Mouse (Mus musculus) ovary, adult 18-20 months (tissue): ENCODE measurements around the gene Fam178b.
"Not testable (repeated sequence)": the region's sequence is repeated elsewhere in the genome, so short reads cannot be mapped to it uniquely, and the experiment has no call there.

Experiments
- DNase-seq: peaks from one replicate; pipeline ENCODE4 v3.0.0; 2022; ENCODE audit warnings: low spot score, mixed read lengths

The Fam178b gene

DNA sequence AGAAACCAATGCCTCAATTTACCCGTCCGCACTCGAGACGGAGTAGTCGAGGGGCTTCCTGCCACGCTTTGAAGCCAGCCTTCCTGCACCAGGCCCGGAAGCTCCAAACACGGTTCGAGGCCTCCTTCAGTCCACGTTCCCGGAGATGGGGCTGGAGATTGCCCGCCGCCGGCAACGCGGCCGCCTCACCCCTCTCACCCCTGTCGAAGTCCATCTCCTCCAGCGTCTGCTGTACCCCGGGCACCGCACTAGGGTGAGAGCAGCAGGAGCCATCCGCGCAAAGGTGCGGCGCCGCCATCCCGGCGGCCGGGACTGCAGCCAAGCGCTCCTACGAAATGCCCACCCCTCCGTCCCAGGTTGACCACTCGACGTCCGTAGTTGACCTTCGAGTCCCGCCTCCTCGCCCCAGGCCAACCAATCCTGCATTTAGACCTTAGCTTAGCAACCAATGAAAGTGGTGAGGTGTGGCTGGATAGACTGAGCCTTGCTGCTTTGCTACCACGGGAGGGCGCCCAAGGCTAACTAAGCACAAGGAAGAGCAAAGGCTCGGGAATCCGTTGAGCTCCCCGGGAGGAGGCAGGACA is 136.0 kb downstream of the Fam178b start, which contains the start of gene Ankrd39:
Gene Ankrd39 (minus strand): TSS at position 558 of the 584 bp plus-strand sequence.
- peak; percentile 97 for DNase-seq

DNA sequence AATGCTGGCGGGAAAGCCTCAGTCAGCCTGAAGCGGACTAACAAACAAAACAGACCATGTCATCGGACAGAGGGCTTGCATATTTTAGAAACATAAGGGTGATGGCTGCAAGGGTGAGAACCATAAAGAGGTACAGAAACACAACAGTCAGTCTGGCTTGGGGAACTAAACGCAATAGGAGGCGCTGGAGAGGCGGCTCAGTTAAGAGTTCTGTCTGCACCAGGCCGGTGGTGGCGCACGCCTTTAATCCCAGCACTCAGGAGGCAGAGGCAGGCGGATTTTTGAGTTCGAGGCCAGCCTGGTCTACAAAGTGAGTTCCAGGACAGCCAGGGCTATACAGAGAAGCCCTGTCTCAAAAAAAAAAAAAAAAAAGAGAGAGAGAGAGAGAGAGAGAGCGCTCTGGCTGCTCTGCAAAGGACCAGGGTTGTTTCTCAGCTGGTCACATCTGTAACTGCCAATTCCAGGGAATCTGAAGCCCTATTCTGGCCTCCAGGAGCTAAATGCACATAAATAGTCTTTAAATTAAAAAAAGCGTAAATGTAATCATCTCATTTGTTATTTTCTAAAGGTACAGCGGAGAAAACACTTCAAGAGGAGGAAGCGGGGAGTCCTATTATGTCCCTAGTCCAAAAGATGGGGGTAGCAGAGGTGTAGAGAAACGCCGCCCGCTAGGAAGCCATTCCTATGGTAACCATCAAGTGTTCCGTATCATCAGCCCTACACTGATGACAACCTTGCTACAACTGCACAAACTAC is 137.0 kb downstream of the Fam178b start:
- DNase-seq = no peak

DNA sequence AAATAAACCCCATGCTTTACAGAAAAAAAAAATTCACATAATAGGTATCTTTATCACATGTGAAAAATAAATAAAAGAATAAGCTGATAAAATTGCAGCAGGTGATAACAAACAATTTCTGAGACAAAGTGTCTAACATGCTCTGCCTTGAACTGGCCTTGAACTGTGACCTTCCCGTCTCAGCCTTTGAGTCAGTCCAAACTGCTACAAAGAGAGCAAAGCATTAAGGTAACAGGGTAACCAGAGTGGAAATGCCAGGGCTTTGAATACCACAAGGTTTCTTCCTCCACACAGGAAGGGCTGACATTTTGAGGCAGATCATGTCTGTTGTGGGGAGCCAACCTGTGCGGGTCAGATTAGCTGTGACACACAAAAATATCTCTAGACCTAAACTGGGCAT is 137.6 kb downstream of the Fam178b start:
- no peak for DNase-seq

DNA sequence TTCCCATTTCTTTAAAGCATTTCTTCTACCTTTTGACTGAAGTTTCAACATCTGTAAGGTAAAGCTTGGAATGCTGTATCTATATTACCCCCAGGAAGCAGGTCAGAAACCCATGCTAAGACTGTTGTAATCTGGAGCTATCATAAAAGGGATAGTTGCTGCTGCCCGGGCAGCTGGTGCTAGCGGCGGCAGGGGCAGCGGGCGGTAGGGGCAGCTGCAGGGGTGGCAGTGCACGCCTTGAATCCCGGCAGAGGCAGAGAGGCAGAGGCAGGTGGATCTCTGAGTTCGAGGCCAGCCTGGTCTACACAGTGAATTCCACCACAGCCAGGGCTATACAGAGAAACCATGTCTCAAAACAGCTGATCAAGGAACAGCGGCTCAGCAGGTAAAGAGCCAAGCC is 140.1 kb downstream of the Fam178b start:
- DNase-seq = no peak

DNA sequence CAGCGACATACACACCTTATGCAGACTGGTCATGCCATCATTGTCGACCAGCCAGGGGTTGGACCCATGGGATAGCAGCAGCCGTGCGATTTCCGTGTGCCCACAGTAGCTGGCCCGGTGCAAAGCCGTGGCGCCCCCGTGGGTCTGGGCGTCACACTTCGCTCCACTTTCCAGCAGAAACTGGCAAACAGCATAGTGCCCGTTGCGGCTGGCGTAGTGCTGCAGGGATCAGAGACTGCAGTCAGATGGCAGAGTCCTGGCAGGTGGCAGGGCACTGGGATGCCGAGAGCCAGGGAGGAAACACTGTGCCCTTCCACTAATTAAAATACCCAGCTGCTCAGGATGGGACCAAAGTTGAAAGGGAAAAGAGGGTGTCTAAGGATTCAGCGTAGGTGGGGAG is 141.1 kb downstream of the Fam178b start:
- DNase-seq = no peak

DNA sequence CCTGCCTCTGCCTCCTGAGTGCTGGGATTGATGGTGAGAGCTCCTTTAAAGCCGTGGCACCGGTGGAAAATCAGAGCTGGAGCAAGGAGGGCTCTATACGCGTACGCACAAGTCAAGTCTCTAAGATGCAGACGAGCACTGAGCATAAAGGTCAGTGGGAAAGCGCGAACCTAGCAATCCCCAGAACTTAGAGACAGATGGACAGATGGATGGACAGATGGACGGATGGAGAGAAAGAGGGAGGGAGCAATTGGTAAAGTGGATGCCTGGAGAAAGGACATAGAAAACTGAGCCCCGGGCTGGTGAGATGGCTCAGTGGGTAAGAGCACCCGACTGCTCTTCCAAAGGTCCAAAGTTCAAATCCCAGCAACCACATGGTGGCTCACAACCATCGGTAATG is 142.2 kb downstream of the Fam178b start:
- DNase-seq = no peak

DNA sequence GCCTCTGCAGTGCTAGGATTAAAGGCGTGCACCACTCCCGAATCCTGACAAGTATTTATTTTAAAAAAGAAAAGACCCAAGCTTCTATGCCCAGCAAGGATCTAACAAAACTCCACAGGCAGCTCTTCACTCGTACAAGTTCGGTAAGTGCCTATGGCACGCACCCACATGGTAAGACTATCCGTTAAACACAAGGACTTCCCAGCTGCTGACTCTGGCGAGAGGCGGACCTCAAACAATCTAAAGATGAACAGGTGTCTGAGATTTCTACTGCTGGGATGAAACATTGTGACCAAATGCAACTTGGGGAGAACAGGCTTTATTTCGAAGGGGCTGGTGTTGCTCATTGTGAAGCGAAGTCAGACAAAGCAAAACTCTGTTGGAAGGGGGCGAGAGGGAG is 142.9 kb downstream of the Fam178b start:
- no peak for DNase-seq

DNA sequence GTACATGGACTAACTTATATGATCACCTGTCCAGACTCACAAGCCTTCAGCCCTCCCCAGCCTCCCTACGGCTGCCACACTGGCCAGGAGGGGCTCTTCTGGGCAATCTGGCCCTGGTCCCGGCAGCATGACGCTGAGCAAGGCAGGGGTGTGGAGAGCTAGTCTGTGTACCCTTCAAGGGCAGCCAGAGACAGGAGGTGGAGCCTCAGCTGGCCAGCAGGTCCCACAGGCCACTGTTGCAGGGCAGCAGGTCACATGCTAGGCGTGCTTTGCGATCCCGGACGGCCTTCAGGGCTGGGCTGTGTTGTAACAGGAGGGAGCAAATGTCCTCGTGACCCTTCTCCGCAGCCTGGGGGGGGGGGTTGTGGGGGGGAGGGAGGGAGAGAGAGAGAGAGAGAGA is 143.8 kb downstream of the Fam178b start, which contains the start of gene Gm42417:
Gene Gm42417 (minus strand): TSS at position 244 of the 400 bp plus-strand sequence.
- DNase-seq = peak; percentile 92

DNA sequence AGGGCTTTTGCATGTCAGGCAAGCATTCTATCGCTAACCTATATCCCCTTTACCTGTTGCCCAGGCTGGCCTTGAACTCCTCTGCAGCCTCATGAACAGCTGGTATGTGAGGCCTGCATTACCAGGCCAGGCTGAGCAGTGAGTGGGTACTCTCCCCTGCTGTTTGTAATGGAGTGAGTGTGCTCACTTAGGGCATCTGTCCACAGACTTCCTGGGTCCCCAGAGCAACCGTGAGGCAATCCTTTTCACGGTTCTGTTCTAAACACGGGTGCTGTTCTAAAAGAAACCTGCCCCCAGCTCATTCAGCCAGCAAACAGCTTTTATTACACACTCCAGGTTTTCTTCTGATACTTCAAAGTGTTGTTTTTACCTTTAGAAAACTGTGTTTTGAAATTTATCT is 144.3 kb downstream of the Fam178b start:
- no peak for DNase-seq

DNA sequence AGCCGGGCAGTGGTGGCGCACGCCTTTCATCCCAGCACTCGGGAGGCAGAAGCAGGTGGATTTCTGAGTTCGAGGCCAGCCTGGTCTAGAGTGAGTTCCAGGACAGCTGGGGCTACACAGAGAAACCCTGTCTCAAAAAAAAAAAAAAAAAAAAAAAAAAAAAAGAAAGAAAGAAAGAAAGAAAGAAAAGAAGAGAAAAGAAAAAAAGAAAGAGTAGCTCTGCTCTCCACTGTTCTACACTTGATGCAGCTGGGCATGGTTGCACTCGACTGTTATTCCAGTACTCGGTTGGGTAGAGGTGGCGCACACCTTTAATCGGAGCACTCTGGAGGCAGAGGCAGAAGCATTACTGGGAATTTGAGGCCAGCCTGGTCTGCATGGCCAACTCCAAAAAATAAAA is 146.2 kb downstream of the Fam178b start, which contains the start of gene Ankrd23:
Gene Ankrd23 (minus strand): TSS at position 101 of the 400 bp plus-strand sequence.
- not testable (repeated sequence) for DNase-seq

DNA sequence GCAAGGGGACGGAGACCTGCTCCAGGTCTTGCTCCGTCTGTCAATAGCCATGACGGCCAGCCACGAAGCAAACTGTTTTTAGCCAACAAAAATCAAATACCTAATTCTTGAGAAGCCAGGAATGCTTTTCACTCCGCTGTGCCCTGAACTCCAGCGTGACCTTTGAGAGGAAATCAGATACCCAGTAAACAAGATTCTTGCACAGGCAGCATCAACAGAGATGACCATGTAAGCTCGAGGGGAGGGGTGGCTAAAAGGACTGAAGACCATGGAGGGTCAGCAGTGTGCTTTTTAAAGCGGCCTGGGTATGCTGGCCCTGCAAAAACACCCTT is 146.6 kb downstream of the Fam178b start:
- no peak for DNase-seq

DNA sequence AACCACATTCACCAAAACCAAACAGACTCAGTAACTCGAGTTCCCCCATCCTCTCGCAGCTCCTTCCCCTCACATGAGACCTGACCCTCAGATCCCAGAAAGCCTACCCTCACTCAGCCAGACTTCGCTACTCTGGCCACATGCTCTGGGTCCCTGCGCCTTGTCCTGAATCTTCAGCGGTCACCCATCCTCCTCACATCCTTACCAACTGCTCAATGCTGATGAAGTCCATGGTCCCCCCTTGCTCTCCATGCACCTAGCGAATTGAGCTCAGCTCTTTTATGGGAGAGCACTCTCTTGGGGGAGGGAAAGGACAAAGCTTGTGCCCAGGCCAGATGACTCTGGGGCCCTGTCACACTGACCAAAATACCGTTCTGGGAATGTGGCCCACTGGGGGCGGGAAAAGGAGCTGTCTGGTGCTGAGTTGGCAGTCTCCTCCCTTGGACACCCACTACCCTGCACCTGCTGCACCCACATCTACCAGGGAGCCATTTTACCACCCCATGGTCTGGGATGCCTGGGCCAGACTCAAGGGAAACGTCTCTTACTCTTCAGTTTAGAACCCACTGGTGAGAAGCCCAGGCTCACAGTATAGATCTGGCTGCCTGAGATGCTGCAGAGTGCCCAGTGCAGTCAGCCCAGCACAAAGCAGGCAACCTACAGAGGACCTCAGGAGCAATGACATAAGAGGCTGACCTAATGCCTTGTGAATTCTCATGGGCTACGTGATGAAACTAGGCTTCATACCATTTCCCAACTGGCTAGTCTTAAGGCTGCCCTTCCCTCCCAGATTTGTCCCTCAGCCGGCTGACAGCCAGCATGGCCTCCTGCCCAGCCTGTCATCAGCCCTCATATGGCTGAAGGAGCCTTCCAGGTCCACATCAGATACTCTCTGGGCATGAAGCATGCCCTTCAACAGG is 147.2 kb downstream of the Fam178b start:
- DNase-seq = no peak

DNA sequence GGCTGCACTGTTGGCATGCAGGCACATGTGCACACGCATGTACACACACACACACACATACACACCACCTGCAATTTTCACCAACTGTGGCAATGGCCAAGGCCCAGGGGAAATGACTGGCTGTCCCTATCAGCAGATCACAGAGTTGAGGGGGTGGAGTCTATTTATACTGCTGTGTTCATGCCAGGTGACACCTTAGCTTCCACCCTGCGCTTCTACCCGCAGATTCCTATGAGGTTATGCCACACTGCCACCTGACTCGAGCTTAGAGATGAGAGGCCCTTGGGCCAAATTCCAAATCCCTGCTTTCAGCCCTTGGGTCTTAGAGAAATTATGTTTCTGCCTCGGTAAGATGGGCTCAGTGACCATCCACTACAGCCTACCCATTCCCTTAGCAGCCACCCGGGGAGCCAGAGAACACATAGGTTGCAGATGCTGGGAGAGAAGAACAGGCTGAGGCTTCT is 148.4 kb downstream of the Fam178b start:
- DNase-seq = no peak

DNA sequence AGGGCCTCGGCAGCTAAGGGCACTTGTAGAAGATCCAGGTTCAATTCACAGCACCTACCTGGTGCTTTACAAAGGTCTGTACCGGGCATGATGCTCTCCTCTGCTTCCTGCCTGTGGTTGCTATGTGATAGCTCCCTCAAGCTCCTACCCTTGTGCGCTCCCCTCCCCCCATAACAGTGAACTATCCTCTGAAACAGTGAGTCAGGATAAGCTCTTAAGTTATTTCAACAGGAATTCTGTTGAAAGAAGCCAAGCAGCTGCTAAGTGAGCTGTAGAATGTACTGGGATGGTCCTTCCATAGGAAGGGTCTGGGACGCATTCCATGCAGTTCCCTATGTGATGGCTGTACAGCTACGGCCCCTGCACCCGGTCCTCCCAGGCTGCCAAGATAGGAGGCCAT is 149.4 kb downstream of the Fam178b start:
- no peak for DNase-seq

DNA sequence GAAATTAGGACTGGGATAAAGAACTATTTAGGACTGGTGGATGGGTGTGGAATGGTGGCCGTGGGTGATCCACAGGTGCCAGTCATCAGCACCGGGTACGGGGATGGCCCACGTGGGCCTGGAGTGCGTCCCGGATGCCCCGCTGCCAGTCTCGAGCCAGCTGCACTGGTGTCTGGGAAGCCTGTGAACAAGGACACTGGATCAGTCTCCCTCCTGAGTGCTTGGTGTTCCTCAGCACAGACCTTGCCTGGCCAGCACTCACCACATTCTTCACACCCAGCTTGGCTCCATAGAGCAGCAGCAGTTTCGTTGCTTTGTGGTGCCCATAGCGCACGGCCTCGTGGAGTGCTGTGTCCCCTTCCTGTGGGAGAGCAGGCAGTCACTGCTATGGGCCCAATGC is 151.5 kb downstream of the Fam178b start:
- no peak for DNase-seq

DNA sequence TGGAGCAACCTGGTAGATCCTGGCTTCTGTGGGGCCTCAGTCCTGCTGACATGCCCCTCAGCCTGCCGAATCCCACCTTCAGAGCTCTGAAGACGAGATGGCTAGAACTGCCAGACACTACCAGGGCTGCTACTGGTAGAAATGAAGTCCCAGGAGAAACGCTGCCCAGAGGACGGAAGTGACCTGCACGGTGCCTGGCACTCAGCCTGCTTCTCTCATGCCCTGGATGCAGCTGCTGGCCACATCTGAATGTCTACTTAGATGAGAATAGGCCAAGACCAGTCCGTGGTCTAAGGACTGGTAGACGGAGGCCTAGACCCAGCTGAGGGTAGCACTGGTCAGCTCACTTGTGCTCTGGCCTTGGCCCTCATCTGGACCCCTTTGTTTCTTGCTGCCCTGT is 152.0 kb downstream of the Fam178b start:
- no peak for DNase-seq

DNA sequence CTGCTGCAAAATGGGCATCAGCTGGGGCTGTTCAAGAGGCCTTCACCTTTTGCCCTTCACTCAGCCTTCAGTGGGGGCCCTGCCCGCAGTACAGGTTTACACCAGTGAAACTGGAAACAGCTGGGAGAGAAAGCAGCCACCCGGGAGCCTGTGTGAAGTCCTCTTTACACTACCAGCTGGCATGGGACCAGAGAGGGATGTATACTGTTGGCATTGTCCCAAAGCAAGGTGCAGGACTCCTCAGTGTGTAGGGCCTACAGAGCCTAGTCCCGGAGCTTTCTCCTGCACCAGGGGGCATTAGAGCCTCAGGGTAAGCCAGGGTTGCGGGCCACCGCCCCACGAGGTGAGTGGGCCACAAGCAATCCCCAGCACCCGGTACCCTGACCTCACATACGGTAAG is 152.5 kb downstream of the Fam178b start:
- no peak for DNase-seq

DNA sequence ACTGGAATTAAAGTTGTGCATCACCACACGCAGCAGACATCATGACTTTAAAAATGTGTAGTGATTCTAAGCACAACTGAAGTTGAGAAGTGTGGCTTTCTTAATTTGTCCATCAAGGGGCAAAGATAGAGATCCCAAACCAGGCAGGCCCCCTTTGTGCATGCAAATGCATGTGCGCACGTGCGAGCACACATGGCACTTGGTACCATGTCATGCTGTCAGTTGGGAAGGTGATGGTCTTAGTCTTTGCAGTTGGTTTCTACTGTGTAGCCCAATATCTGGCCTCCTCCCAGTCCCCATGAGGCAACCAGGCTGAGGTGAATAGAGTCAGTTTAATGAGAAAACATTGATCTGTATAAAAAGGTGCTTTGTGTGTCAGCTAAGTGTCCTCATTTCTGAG is 153.1 kb downstream of the Fam178b start:
- no peak for DNase-seq

DNA sequence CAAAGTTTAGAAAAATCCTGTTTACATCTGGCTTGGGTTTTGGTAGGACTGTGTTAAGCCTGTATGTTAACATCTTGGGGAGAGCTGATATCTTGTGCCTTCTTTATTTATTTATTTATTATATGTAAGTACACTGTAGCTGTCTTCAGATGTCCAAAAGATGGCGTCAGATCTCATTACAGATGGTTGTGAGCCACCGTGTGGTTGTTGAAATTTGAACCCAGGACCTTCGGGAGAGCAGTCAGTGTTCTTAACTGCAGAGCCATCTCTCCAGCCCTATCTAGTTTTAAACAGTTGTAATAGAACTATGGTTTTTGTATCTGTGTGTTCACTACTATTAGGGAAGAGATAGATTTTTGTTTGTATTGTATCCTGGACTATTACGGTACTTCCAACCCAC is 153.7 kb downstream of the Fam178b start:
- DNase-seq = no peak

DNA sequence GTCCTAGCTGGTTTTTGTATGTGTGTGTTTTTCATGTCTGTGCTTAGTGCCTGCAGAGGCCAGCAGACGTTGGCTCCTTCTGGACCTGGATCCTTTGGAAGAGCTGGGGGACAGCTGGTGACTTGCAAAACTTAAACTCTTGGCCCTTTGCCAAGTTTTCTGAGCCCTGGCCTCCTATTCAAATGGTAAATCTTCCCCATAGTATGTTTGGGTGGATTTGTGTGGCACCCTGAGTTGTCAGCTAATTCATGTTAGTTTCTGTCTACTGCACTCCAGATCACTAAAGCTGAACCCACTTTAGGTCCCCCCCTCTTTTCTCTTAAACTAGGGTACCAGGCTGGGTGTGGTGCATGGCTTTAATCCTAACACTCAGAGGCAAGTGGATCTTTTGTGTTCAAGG is 154.6 kb downstream of the Fam178b start:
- DNase-seq = no peak

DNA sequence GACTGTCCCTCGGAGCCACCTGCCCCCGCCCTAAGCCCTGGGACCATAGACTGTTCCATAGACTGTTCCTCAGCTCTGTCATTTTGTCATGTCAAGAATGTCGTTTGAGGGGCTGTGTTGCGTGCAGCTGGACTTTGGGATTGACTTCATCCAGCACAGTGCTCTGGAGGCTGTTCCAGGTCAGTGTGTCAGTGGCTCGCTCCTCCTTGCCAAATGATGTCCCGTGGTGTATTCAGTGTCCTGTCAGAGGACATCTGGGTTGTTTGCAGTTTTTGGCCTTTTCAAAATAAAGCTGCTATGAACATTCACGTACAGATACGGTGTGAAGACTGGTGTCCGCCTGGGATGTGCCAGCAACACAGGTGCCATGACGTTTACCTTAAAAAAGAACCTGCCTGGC is 156.1 kb downstream of the Fam178b start:
- DNase-seq = no peak

DNA sequence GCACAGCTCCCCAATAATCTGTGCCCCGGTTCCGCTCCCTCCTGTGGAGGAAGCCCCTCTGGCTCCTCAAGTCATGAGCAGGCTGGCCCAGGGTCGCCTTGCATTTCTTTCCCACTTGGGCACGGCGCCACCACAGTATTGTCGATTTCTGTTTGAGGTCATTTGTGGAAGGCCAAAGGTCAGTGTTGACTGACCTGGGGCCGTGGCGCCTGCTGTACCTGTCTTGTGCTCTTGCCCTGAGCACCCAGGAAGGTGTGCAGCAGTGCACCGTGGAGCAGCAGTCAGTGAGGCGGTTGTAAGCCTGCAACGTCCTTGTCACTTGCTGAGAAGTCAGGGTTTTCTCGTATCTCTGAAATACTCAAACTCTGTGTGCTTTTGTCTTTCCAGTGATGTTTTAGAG is 157.2 kb downstream of the Fam178b start:
- DNase-seq = no peak

DNA sequence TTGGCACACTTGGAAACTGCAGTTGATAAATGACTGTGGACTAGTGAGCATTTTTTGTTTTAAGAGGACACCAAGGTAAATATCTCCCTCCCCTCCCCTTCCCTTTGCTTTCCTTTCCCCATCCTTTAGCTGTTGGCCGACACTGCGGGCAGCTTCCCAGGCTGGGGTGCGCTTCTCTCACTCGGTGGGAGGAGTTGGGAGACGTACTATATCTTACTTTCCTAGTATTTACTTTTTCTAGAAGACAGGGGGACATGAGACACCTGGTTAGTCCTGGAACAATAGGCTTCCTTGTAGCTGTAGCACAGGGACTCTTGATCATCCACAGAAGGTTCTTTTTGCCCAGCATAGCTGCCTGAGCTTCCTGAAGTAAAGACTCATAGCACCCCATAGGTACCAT is 158.9 kb downstream of the Fam178b start:
- DNase-seq = no peak
